Mouse (Mus musculus): ENCODE data around the gene Myo1e.
A peak's percentile ranks its signal among the peaks of the same experiment; 100 is the strongest.
"Not testable (repeated sequence)": the region's sequence is repeated elsewhere in the genome, so short reads cannot be mapped to it uniquely, and the experiment has no call there.

Gene Myo1e

GRCm38 (mm10) chr9:70251441-70251985 lies 44.4 kb downstream of the Myo1e start:
- no peak for DNase-seq (ENCODE audit: low spot score)

DNA sequence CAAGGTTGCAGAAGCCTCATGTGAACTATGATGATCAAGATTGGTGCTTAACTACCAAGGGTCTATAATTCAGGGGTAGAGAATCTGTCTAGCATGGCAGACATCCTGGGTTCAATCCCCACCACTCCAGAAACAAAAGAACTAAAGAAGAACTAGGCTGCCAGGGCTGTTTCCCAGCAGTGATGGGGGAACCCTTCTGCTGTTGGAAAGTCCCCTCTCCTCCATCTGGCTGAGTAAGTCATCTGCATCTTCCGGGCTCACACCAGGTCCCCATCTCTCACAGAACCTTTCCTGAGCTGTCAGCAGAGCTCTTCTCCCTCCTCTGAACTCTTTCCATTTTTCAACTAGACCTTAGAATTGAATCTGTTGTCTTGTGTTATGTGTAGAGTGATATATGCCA lies 45.9 kb downstream of the Myo1e start:
- no peak for DNase-seq (ENCODE audit: low spot score)

DNA sequence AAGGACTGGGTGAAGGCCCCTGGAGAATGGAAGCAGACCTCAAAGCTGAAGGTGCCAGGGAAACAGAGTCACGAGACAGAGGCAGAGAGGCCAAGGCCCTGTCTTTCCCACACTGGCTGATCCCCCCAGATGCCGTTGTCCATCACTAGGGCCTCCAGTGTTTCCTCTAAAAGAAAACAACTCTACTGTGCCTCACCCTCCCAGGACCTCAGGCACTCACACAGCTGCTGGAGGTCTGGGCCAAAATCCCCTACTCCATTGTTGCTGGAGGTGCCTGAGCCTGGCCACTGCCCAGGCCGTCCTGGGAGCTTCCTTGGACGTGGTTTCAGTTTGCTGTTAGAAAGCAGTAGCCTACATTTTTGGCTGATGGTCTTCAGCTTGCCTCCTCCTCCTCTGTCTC lies 47.9 kb downstream of the Myo1e start:
- DNase-seq (ENCODE audit: low spot score), result no peak

GRCm38 (mm10) chr9:70256027-70256426 lies 48.9 kb downstream of the Myo1e start:
- DNase-seq (ENCODE audit: low spot score), result not testable (repeated sequence)

DNA sequence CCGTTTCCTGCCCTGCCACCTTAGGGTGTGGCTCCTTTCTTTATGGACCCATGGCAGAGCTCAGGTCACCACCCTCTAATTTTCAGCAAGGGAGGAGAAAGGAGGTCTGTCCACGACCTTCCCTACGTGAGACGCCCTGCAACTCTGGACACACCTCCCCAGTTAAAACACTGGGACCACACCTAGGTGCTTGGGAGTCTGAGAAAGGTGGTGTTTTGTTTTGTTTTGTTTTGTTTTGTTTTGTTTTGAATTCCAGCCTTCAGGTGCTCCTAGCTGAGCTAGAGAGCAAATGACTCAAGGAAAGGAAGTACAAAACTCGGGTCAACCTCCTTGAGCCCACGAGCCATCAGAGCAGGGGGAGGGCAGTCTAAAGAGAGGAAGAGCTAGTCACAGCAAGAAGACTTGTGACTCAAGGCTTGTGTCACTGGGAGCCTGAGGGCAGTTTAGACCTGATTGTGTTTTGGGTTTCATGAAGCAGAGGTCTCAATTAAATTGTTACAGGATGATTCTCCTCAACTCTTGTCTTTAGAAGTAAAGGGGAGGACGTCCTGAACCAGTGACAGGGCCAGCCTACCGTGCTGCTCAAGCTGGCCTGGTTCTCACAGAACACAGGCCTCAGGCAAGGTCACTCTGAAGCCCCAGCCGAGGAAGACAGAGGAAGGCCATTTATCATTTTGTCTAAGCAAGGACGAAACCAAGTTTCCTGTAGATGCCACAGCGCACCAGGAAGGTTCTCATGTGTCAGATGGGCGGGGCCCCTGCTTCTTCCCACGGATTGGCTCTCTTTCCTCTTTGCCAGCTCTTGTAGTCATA lies 50.3 kb downstream of the Myo1e start:
- no peak for DNase-seq (ENCODE audit: low spot score)

DNA sequence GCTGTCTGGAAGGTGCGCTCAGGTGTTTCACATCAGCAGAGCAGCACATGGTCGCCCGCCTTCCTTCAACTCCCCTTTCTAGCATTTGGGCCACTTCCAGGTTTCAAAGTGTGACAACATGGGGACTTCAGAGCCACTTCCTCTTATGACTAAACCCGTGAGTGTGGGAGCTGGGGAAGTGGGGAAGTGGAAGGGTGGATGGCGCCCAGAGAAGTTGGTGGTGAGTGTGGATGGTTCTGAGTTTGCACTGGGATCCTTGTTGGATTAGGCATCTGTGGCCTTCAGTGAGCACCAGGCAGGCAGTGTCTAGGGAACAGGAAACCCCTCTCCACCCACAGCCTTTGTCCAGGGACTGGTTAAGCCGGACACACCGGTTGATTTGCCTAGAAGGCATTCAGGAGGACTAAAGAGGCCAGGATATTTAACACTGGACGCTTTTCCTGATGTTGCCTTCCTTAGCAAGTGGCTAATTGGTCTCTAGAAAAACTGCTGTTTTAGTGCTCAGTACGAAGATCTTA lies 53.2 kb downstream of the Myo1e start:
- peak; percentile 57 for DNase-seq (ENCODE audit: low spot score)

GRCm38 (mm10) chr9:70261646-70262045 lies 54.5 kb downstream of the Myo1e start:
- no peak for DNase-seq (ENCODE audit: low spot score)

GRCm38 (mm10) chr9:70263134-70263533 lies 56.0 kb downstream of the Myo1e start:
- DNase-seq (ENCODE audit: low spot score), result no peak

DNA sequence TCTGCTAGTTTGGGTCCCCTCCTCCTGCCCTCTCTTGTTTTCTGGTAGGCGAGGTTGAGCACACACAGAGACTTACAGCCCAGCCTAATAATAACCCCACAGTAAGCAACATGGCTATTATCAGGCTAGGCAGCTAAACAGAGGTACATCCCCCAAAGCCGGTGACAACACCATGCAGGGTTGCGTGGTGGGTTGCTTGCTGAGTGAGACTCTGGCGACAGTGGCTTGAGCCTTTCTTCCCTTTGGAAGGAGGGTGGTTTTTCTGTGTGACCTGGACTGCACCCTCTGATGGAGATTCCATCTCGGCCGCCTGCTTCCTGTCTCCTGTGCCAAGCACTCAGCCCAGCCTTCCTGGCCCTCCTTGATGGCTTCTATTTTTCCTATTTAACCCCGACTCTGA lies 56.6 kb downstream of the Myo1e start:
- DNase-seq (ENCODE audit: low spot score), result no peak

- no peak for DNase-seq (ENCODE audit: low spot score)
These were observed 58.4 kb downstream of the Myo1e start for GRCm38 (mm10) chr9:70265513-70265912.

DNA sequence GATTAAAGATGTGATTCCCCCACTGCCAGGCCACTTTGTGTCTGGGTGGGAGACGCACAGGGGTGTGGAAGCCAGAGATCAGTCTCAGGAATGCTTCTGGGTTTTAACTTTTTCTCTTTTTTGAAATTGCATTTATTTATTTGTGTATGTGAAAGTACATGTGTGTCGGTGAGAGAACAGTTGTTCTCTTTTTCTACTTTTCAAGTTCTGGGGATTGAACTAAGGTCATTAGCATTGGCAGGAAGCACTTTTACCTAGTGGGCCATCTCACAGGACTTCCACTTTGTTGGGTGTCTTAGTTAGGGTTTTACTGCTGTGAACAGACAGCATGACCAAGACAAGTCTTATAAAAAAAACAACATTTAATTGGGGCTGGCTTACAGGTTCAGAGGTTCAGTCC lies 59.0 kb downstream of the Myo1e start:
- DNase-seq (ENCODE audit: low spot score), result no peak

GRCm38 (mm10) chr9:70267108-70267507 lies 60.0 kb downstream of the Myo1e start:
- DNase-seq (ENCODE audit: low spot score), result no peak

GRCm38 (mm10) chr9:70269349-70269748 lies 62.2 kb downstream of the Myo1e start:
- DNase-seq (ENCODE audit: low spot score), result no peak

DNA sequence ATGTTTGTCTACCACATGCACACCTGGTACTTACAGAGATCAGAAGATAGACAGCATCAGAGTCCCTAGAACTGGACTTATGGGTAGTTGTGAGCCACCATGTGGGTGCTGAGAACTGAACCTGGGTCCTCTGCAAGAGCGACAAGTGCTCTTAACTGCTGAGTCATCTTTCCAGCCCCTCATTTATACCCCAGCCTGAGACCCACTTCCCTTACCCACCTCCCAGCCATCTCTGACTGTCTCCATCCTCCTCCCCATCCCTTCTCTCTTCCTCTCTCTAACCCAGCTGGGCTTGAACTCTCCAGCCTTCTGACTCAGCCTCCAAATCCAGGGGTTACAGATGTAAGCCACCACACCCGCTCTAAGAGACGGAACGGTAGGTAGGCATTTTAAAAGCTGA lies 63.3 kb downstream of the Myo1e start:
- DNase-seq (ENCODE audit: low spot score), result no peak

GRCm38 (mm10) chr9:70271137-70271536 lies 64.0 kb downstream of the Myo1e start:
- DNase-seq (ENCODE audit: low spot score), result no peak

DNA sequence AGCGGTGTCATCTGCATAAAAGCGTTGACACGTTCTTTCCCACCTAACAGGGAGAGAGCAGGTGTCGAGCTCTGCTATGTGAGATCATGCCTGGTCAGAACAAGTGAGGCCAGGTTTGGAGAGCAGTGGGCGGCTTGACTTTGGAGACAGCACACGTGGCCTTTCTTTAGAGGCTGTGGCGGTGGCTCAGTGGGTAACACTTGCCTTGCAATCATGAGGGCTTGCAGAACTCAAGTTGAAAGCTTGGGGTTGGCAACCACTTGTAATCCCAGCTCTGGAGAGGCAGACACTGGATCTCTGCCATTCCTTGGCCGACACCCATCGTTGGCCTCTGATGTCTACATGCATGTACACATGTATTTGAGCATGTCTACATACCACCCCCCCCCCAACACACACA lies 64.5 kb downstream of the Myo1e start:
- DNase-seq (ENCODE audit: low spot score), result no peak

- DNase-seq (ENCODE audit: low spot score), result no peak
These were observed 66.9 kb downstream of the Myo1e start for GRCm38 (mm10) chr9:70274071-70274470.

DNA sequence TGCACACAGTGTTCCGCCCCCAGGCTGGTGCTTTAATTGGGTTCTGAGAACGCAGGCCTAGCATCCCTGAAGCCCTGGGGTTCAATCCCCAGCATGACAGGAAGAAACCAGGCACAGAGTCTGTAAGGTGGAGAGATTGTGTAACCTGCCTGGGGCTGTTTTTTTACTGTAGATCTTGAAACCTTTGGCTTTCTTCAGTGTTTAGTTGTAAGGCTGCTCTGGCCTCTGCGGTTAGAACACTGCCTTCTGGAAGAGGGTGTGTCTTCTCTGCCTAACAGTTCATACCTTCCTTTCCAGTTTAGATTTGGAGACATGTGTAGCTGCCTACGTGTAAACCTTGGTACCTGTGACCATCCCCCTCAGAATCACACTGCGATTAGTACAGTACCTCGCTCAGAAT lies 67.3 kb downstream of the Myo1e start:
- DNase-seq (ENCODE audit: low spot score), result no peak

DNA sequence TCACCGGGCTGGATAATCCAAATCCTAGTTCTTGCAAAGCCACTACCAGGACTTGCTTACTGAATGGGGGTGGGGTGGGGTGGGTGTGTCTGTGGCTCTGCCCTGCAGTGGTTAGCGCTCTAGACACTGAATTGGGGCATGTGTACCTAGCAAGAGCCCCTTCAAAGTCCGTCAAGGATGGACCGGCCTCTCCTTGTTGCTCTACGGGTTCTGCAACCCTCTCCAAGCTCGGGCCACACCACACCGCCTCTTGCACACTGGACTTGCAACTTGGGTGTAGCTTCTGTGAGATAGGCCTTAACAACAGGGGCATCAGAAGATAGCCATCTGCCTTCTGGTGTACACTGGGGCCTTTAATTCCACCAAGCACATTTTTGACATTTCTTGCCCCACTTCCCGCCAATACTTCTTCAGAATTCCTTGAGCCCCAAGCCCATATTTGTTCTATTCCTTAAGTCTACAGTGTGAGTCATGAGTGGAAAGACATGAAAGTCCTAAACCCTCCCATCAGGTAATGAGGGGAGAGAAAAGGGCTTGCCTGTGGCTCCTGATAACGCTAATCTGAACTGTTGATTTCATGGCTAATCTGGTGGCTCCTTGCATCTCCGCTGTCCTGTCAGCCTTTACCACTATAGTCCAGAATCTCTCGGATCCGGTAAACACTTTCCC lies 67.9 kb downstream of the Myo1e start:
- no peak for DNase-seq (ENCODE audit: low spot score)

GRCm38 (mm10) chr9:70277076-70277475 lies 69.9 kb downstream of the Myo1e start:
- DNase-seq (ENCODE audit: low spot score), result no peak

- DNase-seq (ENCODE audit: low spot score), result no peak
These were observed 70.4 kb downstream of the Myo1e start for GRCm38 (mm10) chr9:70277529-70277982.

DNA sequence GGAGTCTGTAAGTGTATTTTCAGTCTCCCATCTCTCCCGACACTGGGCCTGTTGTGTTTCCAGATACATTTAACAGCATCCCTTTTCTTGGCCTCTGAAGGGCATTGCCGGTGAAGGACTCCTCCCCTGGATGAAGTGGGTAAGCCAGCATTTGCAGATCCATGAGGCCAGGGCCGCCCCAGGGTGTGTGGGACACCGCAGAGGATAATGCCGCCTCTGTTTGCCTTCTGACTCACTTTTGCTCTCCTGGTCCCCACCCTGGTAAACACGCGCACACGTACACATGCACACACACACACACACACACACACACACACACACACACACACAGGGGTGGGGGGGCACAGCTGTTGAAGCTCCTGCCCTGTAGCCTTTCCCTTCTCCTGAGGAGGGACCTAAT lies 74.3 kb downstream of the Myo1e start:
- no peak for DNase-seq (ENCODE audit: low spot score)

DNA sequence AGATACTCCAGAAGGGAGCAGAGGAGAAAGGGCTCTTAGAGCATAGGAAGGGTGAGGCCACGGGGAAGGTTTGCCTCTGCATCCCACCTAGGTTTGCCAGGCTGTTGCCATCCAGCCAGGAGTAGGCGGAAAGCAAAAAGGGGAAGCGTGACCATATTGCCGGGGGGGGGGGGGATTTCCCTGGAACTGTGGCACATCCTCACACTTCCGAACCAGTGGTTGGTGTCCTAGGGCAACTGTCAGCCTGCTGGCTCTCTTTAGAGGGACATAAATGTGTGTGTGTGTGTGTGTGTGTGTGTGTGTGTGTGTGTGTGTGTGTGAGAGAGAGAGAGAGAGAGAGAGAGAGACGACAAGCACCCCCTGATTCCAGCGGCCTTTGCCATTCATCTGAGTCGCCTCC lies 75.0 kb downstream of the Myo1e start:
- DNase-seq (ENCODE audit: low spot score), result no peak
